Mouse (Mus musculus): ENCODE data around the gene Ucn.

DNA sequence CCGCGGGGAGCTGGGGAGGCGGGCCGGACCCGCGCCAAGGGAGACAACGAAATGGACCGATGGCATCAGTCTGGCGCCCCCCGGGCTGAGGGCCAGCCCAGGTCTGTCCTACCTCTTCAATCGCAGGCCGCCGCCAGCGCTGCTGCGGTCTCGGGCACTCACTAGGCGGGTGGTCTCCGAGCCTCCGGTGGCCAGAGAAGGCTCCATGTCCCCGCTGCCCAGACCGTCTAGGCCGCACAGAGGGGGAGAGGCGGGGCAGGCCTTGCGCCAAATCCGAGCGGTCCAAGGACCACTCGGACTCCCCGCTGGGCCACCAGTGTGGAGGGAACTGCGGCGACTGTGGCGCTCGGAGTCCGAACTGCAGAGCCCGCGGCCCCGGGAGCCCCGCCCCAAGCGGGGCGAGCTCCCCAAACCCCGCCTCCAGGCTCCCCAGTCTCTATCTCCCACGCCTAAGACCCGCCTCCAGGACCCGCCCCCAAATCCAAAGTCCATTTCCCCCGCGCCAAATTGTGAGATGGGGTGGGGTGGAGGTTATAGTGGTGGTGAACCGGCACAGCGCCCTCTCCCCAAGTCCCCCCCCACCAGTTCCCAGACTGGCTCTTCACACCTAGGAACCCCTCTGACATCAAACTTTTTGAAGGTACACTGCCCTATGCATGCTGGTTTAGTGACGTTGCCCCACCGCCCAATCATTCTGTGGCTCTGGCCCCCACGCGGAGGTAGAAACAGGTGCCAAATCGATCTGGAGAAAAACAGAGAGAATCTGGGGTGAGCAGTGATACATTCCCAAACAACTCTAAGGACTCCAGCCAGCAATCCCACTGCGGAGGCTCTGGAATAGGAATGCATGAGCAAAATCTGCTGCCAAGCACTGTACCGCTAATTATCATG is 45.2 kb downstream of the Ucn start:
- TF ChIP-seq CTCF (IDR thresholded peaks at IDR 0.05; ENCODE audit: low read depth, low read length) (no peak), TAL1 (conservative IDR thresholded peaks at IDR 0.05; ENCODE audit: low read depth, low read length) (no peak)

Measured in G1E (cell line).